Mouse (Mus musculus) urinary bladder, postnatal 10 days (tissue): ENCODE results near the gene Cd86.

Experiments
- DNase-seq: peaks from one replicate; pipeline ENCODE4 v3.0.0; 2022; ENCODE audit warnings: low spot score

Gene Cd86

GRCm38 (mm10) chr16:36655199-36655598, 10.7 kb downstream of the Cd86 start:
- no peak for DNase-seq

DNA sequence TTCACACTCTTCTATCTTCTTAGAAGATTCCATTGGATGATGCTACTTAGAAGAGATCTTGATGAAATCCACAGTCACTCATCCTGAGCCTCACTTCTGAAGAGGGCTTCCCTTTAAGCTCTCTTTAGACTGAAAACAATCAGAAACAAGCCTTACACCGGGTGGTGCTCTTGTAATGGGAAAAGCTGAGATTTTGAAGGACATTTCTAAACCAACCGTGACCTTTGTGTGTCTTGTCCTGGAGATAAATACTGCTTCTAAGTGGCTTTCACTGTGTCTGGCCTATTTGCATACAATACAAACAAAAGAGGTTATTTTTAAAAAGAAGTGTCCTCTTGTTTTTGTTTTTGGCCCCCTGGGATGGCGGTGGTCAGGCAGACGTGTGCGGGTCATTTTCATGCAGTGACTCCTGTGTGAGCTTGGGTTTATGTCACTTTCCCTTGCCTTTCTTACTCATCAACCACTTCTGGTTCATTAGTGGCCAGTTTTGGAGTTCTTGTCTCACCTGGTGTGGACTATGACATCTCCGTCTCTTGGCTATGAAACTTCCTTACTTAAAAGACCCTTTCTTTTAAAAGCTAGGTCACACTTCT, 14.6 kb downstream of the Cd86 start:
- no peak for DNase-seq

DNA sequence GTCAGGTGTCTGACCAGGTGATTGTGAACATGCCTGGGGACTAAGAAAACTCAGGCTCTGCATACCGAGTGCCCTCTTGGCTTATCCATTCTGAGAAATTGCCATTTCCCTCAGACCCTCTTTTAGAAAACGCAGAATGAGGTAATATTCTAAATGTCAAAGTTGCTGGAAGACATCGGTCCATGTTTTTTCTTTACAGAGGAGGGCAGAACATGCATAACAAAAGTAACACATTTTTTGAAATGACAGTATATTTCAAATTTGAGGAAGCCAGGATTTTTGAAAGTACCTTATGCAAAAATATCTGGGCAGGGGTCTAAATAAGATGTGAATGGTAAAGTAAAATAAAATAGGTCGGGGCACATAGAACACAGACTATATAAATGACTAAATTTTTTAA, 15.4 kb downstream of the Cd86 start:
- no peak for DNase-seq

DNA sequence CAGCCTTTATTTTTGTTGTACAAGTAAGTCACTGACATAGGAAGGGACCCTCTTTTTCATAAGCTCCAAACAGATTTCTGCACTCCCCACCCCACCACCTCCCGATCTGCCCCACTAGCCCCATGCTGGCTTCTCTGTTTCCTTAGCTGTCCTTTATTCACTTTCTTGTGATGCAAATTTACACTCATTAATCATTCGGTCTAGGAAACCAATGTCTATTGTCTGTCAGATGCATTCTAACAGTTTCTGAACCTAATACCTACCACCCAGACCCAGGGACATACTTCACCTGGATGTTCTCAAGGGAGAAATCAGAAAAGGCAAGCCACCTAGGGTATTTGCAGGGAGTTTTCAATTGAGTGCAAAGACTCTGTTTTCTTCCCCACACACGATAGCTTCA, 16.6 kb downstream of the Cd86 start:
- no peak for DNase-seq

- no peak for DNase-seq
Measured at GRCm38 (mm10) chr16:36645124-36645523, 20.8 kb downstream of the Cd86 start.

DNA sequence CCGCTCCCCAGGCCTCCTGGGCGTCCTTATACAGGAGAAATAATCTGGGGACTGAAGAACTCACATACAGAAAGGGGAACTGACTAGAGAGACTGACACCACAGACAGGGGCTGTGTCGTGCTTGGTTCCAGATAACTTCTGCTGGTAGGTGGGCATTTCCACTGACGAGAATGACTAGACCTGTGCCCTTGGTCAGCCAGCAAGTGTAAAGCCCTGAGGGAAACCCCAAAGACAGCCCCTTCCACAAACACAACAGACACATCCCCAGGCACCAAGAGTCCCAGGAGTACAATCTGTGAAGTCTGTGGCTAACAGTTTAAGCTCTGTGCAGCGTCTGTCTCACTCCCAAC, 23.2 kb downstream of the Cd86 start:
- no peak for DNase-seq

DNA sequence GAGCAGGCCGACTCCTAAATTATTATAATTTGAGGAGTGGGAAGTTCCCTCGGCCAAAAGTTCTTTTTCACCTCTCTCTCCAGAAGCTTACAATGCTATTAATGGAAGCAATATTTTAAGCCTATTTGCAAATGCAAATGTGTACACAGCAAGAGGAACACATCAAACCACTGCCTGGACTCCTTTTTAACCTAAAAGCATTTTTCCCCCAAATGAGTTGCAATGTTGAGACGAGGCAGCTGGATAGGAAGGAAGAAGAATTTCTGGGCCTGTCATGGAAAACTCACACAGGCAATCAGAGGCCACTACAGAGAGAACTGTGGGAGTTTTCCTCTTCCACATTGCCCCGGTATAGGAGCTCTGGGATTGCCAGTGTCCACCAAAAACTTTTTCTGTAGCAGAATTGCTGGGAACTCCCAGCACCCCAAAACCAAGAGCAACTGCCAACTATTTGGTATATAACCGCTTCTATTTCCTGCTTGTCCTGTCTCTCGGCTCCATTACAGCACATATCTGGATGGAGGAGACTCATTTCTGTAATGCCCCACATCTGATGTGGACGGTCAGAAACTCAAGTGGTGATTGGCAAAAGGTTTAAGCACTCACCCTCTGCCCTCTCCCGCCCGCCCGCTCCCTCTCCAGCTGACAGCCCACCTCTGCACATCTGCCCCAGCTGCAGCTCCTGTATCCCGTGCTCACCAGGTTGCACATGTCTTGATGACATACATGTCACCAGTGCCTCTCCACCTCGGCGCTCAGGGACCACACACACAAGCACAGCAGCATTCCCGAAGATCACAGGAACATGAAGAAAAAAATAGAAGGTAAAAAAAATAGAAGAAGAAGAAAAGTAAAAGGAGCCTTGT, 23.8 kb downstream of the Cd86 start:
- no peak for DNase-seq

DNA sequence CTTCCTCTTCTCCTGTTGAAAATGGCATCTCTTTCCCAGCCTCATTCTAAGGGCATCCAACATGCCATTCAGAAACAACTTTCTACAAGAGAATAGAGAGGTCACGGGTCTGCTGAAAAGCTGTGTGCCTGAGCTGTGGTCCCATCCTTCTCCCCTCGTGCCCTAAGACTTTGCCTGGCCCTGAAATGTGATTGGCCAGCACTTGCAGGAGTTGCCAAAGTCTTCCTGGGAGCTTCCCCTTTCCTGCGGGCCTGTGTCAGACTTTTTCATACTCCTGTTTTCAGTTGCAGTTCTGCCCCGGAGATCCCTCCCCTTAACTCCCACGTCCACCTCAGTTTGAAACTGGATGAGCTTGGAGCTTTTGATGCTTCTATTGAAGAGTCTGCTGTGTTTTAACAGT, 24.9 kb downstream of the Cd86 start:
- no peak for DNase-seq

DNA sequence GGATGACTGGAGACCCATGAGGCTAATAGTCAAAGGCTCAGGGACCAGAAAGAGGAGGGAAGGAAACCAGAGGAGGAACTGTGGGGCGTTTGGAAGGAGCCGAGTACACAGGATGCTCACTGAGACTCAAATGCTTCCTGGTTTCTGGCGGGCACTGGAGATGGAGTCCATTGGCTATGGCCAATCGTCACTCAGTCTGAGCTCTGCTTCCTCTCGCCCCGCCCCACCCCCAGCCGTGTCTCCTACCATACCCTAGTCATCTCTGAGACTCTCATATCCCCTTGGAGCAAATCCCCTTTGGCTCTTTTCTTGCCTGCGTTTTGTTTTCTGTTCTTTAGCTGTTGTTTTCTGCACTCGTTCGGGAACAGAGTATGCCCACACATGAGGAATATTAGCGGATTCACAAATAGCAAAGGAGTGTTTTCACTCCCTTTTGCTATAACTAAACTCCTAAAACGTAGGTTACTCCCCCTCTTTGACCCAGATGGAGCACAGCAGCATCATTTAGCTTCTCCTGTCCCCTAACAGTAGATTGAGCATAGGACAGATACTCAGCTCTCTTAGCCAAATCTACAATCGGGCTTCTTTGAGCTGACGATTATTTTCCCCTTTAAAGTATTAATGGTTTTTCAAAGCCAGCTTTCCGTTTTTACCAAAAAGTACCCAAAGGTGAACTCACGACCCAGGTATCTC, 25.9 kb downstream of the Cd86 start:
- no peak for DNase-seq

DNA sequence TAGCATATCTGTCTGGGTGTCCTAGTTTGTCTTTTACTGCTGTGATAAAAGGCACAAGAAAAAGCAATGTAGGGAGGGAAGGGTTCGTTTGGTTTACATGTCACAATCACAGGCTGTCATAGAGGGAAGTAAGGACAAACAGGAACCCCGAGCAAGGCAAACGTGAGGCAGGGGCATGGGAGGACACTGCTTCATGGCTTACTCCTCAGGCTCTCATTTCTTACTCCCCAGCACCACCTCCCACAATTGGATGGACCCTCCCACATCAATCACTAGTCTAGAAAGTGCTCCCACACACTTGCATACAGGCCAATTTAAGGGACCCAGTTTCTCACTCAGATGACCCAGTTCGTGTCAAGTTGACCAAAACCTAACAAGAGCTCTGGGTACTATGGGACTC, 29.1 kb downstream of the Cd86 start:
- DNase-seq = no peak

DNA sequence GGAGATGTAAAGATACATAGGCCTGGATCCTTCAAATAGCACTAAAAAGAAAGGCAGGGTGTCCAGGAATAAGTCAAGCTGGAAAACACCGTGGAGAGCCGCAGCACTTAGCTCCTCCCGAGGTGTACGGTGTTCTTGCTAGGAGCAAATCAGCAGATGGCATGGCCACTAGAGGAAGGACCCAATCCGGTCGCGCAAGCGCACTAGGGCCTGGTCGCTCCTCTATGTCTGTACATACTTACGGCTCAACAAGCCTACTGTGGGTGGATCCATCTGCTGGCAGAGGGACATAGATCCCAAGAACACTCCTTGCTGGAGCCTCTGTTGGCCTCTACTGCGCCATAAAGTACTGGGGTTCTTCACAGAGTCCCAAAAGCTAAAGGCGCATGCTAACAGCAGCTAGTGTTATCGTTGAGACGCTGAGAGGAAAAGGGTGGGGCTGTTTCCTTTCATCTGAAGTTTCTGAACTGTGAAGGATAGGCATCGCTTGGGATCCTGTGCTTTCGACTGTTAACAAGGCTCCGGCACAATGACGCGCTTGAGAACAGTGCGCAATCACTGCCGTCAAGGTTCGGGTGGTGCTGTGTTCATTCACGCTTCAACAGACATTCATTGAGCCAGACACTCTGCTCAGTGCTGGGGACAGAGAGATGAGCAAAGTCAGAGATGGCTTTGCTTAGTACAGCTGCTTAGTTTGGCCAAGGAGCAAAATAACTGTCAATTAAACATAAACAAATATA, 30.7 kb downstream of the Cd86 start:
- DNase-seq = no peak

DNA sequence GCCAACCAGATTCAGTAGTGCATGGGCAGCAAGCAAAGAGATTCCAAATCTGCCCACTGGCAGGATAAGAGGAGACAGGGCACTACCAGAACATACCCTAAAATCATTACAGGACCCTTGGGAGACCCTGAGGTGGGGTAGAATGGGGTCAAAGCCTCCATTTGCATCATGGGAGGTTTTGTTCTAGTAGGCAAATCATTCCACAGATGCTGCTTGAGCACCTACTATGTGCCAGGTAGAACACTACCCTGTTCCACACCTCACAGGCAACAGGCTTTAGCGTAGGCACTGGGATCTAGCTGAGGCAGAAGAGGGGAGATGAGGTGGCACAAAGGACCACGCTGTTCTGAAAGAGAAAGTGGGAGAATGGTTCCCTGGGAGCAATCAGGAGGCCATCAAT, 31.5 kb downstream of the Cd86 start:
- DNase-seq = no peak

GRCm38 (mm10) chr16:36632229-36632628, 33.7 kb downstream of the Cd86 start:
- DNase-seq = no peak

DNA sequence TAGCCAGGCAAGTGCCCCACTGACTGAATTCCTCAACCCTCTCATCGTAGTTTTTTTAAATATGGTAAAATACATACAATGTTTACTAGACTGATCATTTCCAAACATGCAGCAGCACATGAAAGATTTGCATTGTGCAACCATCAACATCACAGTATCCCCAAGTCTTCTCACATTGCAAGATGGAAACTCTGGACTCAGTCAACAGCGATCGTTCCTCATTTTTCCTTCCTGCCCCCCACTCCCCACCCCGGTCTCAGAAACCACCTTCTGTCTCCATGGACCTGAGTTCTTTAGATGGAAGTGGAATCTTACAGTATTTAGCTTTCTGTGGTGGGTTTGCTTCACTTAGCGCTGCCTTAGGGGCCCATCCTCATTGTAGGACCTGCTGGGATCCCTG, 34.3 kb downstream of the Cd86 start:
- no peak for DNase-seq

GRCm38 (mm10) chr16:36627740-36628139, 38.1 kb downstream of the Cd86 start:
- no peak for DNase-seq

GRCm38 (mm10) chr16:36626567-36627197, 39.2 kb downstream of the Cd86 start:
- no peak for DNase-seq

GRCm38 (mm10) chr16:36625909-36626308, 40.0 kb downstream of the Cd86 start:
- DNase-seq = no peak

DNA sequence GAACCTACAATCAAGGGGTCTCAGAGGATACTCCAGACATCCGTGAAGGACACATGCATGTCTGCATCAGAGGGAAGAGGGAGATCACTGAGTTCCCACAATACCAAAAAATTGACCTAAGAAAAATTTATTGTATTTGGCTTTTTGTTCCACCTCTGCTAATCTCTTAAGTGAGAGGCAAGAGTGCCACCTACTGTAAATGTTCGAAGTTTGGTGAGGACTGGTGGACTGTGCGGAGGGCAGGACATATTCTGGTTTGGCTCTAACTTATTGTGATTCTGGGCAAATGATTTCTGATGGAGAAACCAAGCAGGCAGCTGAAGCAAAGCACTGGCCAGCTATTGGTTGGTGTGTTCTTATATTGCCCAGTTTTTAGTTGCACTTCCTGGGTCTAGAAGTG, 43.6 kb downstream of the Cd86 start:
- DNase-seq = no peak

GRCm38 (mm10) chr16:36621108-36621507, 44.8 kb downstream of the Cd86 start:
- no peak for DNase-seq

- no peak for DNase-seq
Measured at GRCm38 (mm10) chr16:36613701-36614100, 52.2 kb downstream of the Cd86 start.

- no peak for DNase-seq
Measured at GRCm38 (mm10) chr16:36602632-36603031, 63.2 kb downstream of the Cd86 start.

DNA sequence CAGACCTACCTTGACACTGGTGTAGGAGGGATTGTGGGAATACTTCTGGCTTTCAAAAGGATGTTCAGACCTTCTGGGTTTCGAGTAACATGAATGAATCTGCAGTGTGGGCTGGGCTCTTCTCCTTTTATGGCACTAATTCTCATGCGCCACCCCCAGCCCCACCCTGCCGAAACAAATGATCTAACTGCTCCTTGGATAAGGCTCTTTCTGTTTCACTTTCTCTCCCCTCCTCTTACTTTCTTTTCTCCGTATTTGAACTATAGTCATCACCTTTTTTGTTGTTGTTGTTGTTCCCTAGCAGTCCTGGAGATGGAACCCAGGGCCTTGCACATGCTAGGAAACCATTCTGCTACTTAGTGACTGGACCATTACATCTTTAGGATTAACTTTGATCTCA, 67.6 kb downstream of the Cd86 start:
- DNase-seq = no peak
